Mouse (Mus musculus) midbrain, embryonic 10.5 days (tissue): ENCODE data around the gene Ranbp1. TPM values are rescaled to one million over a fixed set of nuclear protein-coding genes. Genes with fewer than 3 reads are reported as not detected.

Experiments
- DNase-seq: peaks from one replicate; pipeline ENCODE4 v3.0.0-alpha.2; 2017; ENCODE audit warnings: low spot score
- H3K27ac ChIP-seq: fragments of 300-500 bp; sonication (generic); replicated peaks from 2 replicates; pipeline ENCODE4 v1.5.1; 2016; ENCODE audit warnings: mild to moderate bottlenecking
- H3K27me3 ChIP-seq: fragments of 300-500 bp; sonication (generic); 2 replicates; pipeline ENCODE4 v1.6.1; 2016; ENCODE audit warnings: low read depth, mild to moderate bottlenecking; ENCODE audit not compliant: poor library complexity, severe bottlenecking
- H3K36me3 ChIP-seq: fragments of 300-500 bp; sonication (generic); 2 replicates; pipeline ENCODE4 v1.6.1; 2016; ENCODE audit warnings: mild to moderate bottlenecking, moderate library complexity
- H3K4me1 ChIP-seq: fragments of 300-500 bp; sonication (generic); 2 replicates; pipeline ENCODE4 v1.6.1; 2016
- H3K4me3 ChIP-seq: fragments of 300-500 bp; sonication (generic); 2 replicates; pipeline ENCODE4 v1.5.1; 2016; ENCODE audit warnings: mild to moderate bottlenecking, moderate library complexity
- H3K9me3 ChIP-seq: fragments of 300-500 bp; sonication (generic); replicated peaks from 2 replicates; pipeline ENCODE4 v1.6.1; 2016; ENCODE audit warnings: mild to moderate bottlenecking
- WGBS: fragments of 180-500 bp; shearing (Covaris S2); methylation state at CpG from one replicate; pipeline ENCODE4 v1.1.7; 2016; 5-methylcytosine and 5-hydroxymethylcytosine counted together
- polyA plus RNA-seq: library from polyadenylated mRNA; unstranded; fragments of >200 nt; fragmentation: Nextera tagmentation; extraction: Ambion mirVana; gene quantifications from 2 replicates; pipeline ENCODE4 v1.2.1, GENCODE M21; 2016

Ranbp1 gene
- polyA plus RNA-seq, 1 experiment from 2014 or later = 1,334 TPM

DNA sequence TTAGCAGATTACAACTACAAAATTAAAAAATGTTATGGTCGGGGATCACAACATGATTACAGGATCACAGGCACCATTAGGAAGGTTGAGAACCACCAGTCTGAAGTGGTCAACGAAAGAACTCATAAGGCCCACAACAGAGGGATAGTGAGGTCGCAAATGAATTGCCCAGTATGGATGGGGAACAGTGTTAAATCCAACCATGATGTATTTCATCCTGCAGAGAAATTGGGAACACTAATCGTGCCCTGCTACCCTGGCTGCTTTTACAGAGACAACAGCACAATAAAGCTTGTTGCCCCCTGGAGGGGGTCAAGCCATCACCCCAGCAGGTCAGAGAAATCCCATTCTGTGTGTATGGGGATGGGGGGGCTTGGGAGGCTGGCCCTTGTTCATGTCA is 1.7 kb upstream of the Ranbp1 start:
- H3K27me3 ChIP-seq = no peaks in the 10 kb centered on the region
- DNase-seq = no peak
- no peaks in the 10 kb centered on the region for H3K9me3 ChIP-seq
- H3K4me3 ChIP-seq = peak overlapping the region; percentile 78
- peaks cover 50% of the 10 kb centered on the region for H3K4me1 ChIP-seq
- H3K36me3 ChIP-seq = peaks cover 76% of the 10 kb centered on the region
- peak overlapping the region; percentile 98 for H3K27ac ChIP-seq
- WGBS = 62% methylated on average over 4 of the region's 4 CpGs

DNA sequence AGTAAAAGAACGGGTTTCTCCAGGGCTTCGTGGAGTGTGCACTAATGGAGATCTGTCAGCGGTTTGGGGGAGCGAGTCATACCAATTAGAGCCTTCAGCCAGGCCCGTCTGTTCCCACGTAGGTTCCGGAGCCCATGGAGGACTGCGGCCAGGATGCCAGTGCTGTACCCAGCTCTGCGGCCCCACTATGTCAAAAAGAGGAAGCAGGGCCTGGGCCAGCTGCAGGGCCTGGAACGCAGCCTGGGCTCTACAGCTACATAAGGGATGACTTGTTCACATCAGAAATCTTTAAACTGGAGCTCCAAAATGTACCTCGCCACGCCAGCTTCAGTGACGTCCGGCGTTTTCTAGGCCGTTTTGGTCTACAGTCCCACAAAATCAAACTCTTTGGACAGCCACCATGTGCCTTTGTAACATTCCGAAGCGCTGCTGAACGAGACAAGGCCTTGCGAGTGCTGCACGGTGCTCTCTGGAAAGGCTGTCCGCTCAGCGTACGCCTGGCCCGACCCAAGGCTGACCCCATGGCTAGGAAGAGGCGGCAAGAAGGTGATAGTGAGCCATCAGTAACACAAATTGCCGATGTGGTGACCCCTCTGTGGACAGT is 934 bp upstream of the Ranbp1 start:
- 10% methylated on average over 27 of the region's 27 CpGs for WGBS
- H3K4me1 ChIP-seq = peaks cover 53% of the 10 kb centered on the region
- peak; percentile 52 for DNase-seq
- peak overlapping the region; percentile 98 for H3K27ac ChIP-seq
- H3K9me3 ChIP-seq = no peaks in the 10 kb centered on the region
- peaks cover 76% of the 10 kb centered on the region for H3K36me3 ChIP-seq
- peak overlapping the region; percentile 78 for H3K4me3 ChIP-seq
- no peaks in the 10 kb centered on the region for H3K27me3 ChIP-seq

DNA sequence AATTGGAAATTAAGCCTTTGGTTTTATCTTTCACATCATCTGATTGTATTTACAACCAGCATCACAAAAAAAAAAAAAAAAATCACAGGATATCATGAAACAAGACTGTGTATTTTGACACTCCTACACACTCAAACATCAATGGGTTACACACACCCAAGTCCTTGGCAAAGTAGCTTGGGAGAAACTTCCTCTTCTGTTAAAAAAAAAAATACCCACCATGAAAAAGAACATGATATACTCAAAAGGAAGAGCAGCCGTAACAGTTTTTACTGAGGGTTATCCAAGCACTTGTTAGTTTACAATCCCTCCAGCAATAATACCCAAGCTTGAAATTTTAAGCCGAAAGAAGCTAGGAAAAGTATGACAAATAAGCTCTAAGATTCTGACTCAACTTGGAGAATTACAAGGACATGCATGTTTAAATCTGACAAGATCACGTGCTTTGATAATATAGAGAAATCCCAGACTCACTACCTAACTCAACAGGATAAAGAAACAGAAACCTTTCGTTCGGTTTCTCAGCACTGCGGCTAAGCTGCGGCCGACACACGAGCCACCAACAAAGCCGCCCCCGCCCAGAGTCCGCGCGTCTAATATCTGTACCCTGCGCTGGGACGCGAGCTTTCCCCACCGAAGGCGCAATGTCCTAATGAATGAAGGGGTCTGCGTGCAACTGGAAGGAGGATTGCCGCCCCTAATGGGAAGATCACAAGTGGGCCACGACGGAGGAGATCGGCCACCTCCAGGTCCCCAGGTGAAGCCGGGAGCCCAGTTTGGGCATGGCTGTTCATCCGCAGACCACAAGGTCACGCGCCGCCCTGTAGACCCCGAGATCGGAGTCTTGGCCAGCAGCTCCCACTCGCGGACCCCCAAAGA is 772 bp downstream of the Ranbp1 start:
- DNase-seq = no peak

DNA sequence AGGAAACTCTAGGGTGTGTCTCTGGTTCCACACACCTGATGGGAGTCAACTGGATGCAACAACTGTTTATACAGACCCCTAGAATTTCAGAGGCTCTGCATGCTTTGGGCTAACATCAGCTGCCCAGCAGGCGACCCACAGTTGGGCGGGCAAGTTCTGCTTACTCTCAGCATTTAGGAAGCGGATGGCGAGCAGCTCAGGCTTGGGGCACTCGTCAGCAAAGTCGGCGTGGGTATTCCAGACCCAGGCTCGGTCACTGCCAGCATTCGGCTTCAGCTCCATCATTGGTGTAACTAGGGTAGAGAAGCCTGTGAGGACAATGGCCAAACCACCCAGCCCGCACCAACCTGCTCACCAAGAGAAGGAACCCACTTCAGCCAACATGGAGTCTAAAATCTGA is 7.0 kb downstream of the Ranbp1 start:
- no peak for DNase-seq
- Histone ChIP-seq H3K9me3 (no peaks in the 10 kb centered on the region), H3K27me3 (no peaks in the 10 kb centered on the region), H3K36me3 (peaks cover 93% of the 10 kb centered on the region), H3K27ac (no peak overlapping the region), H3K4me1 (peaks cover 18% of the 10 kb centered on the region), H3K4me3 (no peak overlapping the region)
- 94% methylated on average over 10 of the region's 10 CpGs for WGBS

More for the DNA sequence above, 772 bp downstream of the Ranbp1 start:
- under 1% methylated on average over 33 of the region's 33 CpGs for WGBS
- H3K4me1 ChIP-seq = peaks cover 54% of the 10 kb centered on the region
- H3K9me3 ChIP-seq = no peaks in the 10 kb centered on the region
- peaks cover 76% of the 10 kb centered on the region for H3K36me3 ChIP-seq
- H3K27ac ChIP-seq = peak overlapping the region; percentile 98
- peak overlapping the region; percentile 78 for H3K4me3 ChIP-seq
- no peaks in the 10 kb centered on the region for H3K27me3 ChIP-seq

DNA sequence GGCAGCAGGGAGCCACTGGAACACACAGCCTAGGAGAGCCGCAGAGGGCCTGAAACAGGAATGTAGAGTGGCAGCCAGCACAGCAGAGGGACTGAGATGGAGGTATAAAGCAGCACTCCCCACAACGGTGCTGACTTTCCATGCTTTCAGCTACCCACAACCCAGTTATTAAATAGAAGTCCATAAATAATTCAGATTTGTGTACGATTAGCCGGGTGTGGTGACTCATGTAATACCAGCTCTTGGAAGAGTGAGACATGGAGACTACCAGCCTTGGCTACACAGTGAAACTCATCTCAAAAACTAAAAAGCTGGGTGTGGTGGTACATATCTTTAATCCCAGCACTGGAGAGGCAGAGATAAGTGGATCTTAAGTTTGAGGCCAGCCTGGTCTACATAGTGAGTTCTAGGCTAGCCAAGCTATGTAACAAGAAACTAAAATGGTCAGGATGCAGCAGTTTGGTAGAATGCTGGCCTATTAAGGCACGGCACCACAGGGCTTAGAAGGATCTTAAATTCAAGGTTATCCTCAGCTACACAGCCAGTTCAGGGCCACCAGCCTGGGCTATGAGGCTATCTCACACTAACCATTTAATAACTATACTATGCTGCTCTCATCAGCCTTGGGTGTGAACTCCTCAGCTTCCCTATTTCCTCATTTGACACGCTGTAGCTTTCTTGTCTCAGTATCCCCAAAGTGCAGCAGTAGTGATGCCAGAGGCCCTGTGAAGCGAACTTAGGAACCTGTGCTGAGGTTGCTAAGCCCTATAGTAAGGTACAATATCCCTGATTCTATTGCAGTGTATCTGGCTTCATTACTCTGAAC is 11.6 kb downstream of the Ranbp1 start:
- Histone ChIP-seq H3K36me3 (peaks cover 50% of the 10 kb centered on the region), H3K27me3 (no peaks in the 10 kb centered on the region), H3K27ac (no peak overlapping the region), H3K4me3 (no peak overlapping the region), H3K9me3 (no peaks in the 10 kb centered on the region), H3K4me1 (peaks cover 31% of the 10 kb centered on the region)
- 79% methylated on average over 7 of the region's 7 CpGs for WGBS
- no peak for DNase-seq

DNA sequence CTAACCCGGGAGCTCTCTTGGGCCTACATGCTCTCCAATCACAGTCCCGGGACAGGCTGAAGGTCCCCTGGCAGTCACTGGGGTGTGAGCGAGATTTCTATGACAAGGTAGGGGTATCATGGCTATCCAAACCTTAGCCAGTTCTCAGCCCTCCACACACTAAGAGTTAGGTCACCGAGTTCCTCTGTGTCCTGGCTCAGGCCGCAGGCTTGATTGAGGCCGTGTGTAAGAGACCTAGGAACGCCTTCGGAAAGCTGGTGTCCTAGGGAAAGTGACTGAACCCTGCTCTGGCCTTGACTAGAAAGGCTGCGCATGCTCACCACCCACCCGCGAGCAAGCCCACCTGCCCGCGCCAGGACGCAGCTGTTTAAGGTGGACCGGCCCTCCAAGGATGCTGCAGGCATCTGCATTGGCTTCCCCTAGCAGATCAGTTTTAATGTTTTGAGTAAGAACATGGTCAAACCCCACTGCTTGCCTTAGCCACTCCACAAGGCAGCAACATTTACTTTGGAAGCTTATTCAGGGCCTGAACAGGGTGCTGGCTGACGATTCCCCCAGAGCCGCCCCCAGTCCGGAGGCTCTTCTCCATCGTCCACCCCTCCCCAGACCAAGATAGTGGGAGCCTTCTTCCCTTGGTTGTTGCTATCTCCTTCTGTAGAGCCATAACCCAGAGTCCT is 13.0 kb downstream of the Ranbp1 start:
- H3K36me3 ChIP-seq = peaks cover 37% of the 10 kb centered on the region
- peak overlapping the region; percentile 91 for H3K4me3 ChIP-seq
- WGBS = 7% methylated on average over 19 of the region's 19 CpGs
- peak overlapping the region; percentile 90 for H3K27ac ChIP-seq
- peaks cover 34% of the 10 kb centered on the region for H3K4me1 ChIP-seq
- no peaks in the 10 kb centered on the region for H3K9me3 ChIP-seq
- DNase-seq = peak; percentile 73
- H3K27me3 ChIP-seq = no peaks in the 10 kb centered on the region

DNA sequence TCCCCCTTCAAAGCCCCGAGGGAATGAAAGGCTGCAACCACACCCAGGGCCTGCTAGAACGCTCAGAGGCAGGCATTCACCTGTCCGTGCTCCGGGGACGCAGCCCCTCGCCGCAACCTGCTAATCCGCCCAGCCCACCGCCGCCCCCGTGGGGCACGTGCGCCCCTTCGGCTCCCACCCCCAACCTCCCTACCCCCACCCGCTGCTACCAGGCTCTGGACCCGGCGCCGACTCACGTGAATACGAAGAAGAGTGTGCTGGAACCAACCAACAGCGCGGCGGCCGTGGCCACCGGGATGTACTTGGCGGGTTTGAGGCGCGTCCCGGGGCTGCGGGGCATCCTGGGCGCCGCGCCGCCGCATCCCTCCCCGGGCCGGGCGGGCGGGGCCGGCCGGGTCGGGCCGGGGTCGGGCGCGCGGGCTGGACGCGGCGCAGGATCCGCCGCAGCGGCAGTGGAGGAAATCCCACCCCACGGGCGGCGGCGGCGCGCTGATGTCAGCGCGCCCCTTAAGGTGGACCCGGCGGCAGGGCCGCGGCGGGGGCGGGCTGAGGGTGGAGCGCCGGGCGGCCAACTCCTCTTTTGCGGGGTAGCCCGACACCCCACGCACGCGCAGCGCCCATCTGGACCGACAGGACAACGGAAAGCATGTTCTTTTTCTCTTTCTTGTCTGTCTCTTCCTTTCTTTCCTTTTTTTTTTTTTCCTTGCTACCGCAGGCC is 13.7 kb downstream of the Ranbp1 start, which contains the start of gene Zdhhc8:
Gene Zdhhc8 (minus strand): TSS at position 466 of the 718 bp plus-strand sequence.
- Histone ChIP-seq H3K36me3 (peaks cover 33% of the 10 kb centered on the region), H3K27me3 (no peaks in the 10 kb centered on the region), H3K27ac (peak within 1 kb of the TSS; percentile 90), H3K4me3 (peak within 1 kb of the TSS; percentile 91), H3K4me1 (peaks cover 34% of the 10 kb centered on the region), H3K9me3 (no peaks in the 10 kb centered on the region)
- DNase-seq = peak; percentile 66
- WGBS = under 1% methylated on average over 77 of the region's 79 CpGs

DNA sequence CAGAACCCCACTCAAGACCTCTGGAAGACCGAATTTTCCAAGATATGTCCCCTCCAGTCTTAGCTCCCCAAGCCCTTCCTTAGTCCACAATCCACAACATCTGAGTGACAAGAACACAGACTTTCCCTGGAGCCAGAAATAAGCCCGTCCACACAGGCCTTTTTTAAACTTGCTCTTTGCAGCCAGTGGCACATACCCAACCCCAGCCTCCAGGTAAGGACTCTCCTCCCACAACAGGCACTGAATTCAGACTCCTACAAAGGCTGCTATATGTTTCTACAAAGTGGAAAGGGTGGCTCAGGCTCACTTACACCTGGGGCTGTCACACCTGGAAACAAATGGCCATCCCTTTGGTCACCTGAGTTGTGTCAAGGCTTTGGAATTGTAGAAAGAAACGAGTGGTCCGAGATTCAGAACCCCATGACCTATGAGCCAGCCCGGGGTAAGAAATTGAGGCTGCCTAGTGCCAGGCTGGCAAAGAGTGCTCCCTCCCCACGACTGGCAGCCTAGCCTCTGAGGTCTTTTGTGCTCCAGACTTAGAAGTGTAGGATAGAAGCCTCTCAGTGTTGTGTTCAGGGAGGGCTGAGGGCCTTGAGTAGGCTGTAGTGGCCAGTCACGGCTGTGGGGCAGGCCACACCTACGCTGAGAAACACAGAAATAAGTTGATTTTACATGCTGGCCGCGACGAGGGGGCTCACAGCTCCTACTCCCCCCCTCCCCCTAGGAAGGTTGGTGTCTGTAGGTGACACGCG is 14.4 kb downstream of the Ranbp1 start:
- no peak for DNase-seq
- Histone ChIP-seq H3K4me3 (peak overlapping the region; percentile 91), H3K4me1 (peaks cover 34% of the 10 kb centered on the region), H3K9me3 (no peaks in the 10 kb centered on the region), H3K27ac (peak overlapping the region; percentile 90), H3K36me3 (peaks cover 28% of the 10 kb centered on the region), H3K27me3 (no peaks in the 10 kb centered on the region)
- 28% methylated on average over 13 of the region's 13 CpGs for WGBS

DNA sequence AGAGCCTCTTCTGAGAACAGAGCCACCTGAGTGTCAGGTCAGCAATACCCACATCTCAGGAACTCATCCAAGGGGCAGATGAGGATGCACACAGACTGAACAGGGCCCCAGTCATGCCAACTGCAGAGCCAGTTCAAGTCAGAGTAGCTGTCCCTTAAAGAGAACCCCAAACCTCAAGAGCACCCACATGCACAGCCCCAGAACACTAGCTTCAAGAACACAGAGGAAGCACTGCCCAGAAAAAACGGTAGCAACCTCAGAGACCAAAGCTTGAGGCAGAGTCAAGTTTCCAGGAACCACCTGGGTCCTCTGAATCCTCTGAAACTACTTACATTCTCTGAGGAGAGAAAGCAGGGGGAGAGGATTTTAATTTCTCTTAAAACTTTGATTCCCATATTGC is 15.1 kb downstream of the Ranbp1 start:
- peaks cover 34% of the 10 kb centered on the region for H3K4me1 ChIP-seq
- no peak for DNase-seq
- peak overlapping the region; percentile 91 for H3K4me3 ChIP-seq
- no peaks in the 10 kb centered on the region for H3K9me3 ChIP-seq
- WGBS = 89% methylated on average over 1 of the region's 1 CpGs
- H3K36me3 ChIP-seq = peaks cover 28% of the 10 kb centered on the region
- no peaks in the 10 kb centered on the region for H3K27me3 ChIP-seq
- no peak overlapping the region for H3K27ac ChIP-seq

DNA sequence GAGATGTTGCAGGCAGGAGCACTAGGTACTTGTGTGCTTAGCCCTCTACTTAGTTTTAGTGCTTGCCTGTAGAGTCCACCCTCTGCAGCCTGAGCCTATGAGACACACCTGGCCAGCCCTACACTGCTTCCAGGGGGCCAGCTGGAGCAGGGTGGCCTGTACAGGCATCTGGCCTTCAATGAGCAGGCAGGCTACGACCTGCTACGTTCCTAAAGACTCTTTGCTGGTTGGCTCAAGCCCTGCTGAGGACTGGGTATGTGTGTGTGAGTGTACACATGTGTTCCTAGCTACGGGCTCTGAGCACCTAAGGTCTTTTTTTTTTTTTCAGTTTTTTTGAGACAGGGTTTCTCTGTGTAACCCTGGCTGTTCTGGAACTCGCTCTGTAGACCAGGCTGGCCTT is 17.1 kb downstream of the Ranbp1 start:
- H3K27ac ChIP-seq = no peak overlapping the region
- H3K9me3 ChIP-seq = no peaks in the 10 kb centered on the region
- WGBS = 88% methylated on average over 4 of the region's 4 CpGs
- no peak overlapping the region for H3K4me3 ChIP-seq
- H3K4me1 ChIP-seq = peaks cover 33% of the 10 kb centered on the region
- no peaks in the 10 kb centered on the region for H3K27me3 ChIP-seq
- H3K36me3 ChIP-seq = peaks cover 36% of the 10 kb centered on the region
- no peak for DNase-seq

DNA sequence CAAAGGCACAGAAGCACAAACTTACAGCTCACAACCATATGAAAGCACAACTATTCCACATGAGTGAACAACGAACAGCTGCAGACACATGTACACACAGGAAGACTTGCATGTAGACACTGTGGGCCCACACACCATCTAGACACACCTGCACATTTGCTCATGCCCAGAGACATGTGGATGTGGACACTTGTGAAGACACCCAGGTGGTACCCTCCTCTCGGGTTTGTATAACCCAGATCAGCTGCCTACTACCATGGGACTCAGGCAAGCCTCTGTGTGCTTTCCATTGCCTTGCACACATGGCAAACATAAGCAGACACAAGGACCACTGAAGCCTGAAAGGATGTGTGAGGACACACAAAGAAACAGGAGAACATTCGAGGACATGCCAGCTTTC is 17.5 kb downstream of the Ranbp1 start:
- WGBS = 87% methylated on average over 3 of the region's 3 CpGs
- Histone ChIP-seq H3K9me3 (no peaks in the 10 kb centered on the region), H3K36me3 (peaks cover 40% of the 10 kb centered on the region), H3K4me3 (no peak overlapping the region), H3K27ac (no peak overlapping the region), H3K4me1 (peaks cover 29% of the 10 kb centered on the region), H3K27me3 (no peaks in the 10 kb centered on the region)
- DNase-seq = no peak
